Mouse (Mus musculus): Measurements from ENCODE around the gene Caprin1.

DNA sequence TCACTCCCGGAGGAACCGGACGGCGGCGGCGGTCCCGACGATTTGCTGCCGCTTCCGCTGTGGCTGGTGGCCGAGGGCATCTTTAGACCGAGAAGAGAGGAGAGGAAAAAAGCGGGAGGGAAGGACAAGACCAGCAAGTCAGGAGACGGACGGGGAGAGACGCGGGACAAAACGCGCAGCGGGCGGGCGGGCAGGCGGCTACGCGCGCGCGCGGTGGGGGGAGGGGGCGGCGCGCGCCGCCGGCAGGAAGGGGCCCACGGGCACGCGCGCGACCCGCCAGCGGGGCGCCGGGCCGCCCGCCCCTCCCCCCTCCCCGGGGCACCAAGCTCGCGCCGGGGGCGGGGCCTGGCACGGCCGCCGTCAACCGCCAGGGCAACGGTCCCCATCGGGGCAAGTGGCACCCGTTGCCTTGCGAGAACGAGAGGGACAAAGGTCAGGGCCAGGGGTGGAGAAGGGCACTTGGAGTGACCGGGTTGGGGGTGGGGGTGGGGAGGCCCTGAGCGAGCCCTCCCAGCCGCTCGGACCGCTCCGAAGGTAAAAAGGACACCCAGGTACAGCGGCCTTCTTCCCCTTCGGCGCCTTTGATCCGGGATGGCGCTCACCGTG lies 485 bp downstream of the Caprin1 start:
- TF ChIP-seq CTCF (IDR thresholded peaks at IDR 0.05; ENCODE audit: low read depth), result no peak
- no peak for TF ChIP-seq EP300 (IDR thresholded peaks at IDR 0.05; ENCODE audit: low read depth)

Data from heart, postnatal 0 days (tissue).